Mouse (Mus musculus) liver, embryonic 13.5 days (tissue): ENCODE results near the gene Prkca. TPM values are rescaled to one million over a fixed set of nuclear protein-coding genes. Genes with fewer than 3 reads are reported as not detected.
A peak's percentile ranks its signal among the peaks of the same experiment; 100 is the strongest.

Experiments used
- ATAC-seq: fragments of 200-750 bp; cut with Nextera tagmentation; 2 replicates; pipeline ENCODE4 v1.8.0; 2017; ENCODE audit warnings: low read depth, mild to moderate bottlenecking, moderate number of reproducible peaks, moderate library complexity
- DNase-seq: peaks from one replicate; pipeline ENCODE4 v3.0.0; 2022
- H3K27ac ChIP-seq: fragments of 300-500 bp; sonication (generic); 2 replicates; pipeline ENCODE4 v1.5.1; 2015; ENCODE audit warnings: moderate library complexity, mild to moderate bottlenecking, inconsistent platforms
- H3K27me3 ChIP-seq: fragments of 300-500 bp; sonication (generic); 2 replicates; pipeline ENCODE4 v1.6.1; 2015; ENCODE audit warnings: mild to moderate bottlenecking, inconsistent platforms
- H3K36me3 ChIP-seq: fragments of 300-500 bp; sonication (generic); 2 replicates; pipeline ENCODE4 v1.6.1; 2015; ENCODE audit warnings: mild to moderate bottlenecking, inconsistent platforms
- H3K4me1 ChIP-seq: fragments of 300-500 bp; sonication (generic); replicated peaks from 2 replicates; pipeline ENCODE4 v1.6.1; 2015; ENCODE audit warnings: inconsistent platforms
- H3K4me2 ChIP-seq: fragments of 300-500 bp; sonication (generic); 2 replicates; pipeline ENCODE4 v1.6.1; 2015; ENCODE audit warnings: inconsistent platforms, mild to moderate bottlenecking, moderate library complexity
- H3K4me3 ChIP-seq: fragments of 300-500 bp; sonication (generic); replicated peaks from 2 replicates; pipeline ENCODE4 v1.5.1; 2015; ENCODE audit warnings: mild to moderate bottlenecking, inconsistent platforms
- H3K9ac ChIP-seq: fragments of 300-500 bp; sonication (generic); 2 replicates; pipeline ENCODE4 v1.6.1; 2015; ENCODE audit warnings: mild to moderate bottlenecking, inconsistent platforms
- H3K9me3 ChIP-seq: fragments of 300-500 bp; sonication (generic); replicated peaks from 2 replicates; pipeline ENCODE4 v1.6.1; 2016; ENCODE audit warnings: inconsistent platforms
- WGBS: fragments of 180-500 bp; shearing (Covaris S2); methylation state at CpG from one replicate; pipeline ENCODE4 v1.1.7; 2015; ENCODE audit not compliant: insufficient replicate concordance; 5-methylcytosine and 5-hydroxymethylcytosine counted together
- polyA plus RNA-seq: library from polyadenylated mRNA; unstranded; fragments of >200 nt; fragmentation: Nextera tagmentation; extraction: Ambion mirVana; gene quantifications from 2 replicates; pipeline ENCODE4 v1.2.1, GENCODE M21; 2015

Gene Prkca
- polyA plus RNA-seq, 1 experiment from 2014 or later = 1.9 TPM

GRCm38 (mm10) chr11:108246267-108246702, 97.4 kb downstream of the Prkca start:
- peak; percentile 21 for DNase-seq
- 18% methylated on average over 4 of the region's 4 CpGs for WGBS
- no peaks in the 10 kb centered on the region for H3K36me3 ChIP-seq
- H3K4me2 ChIP-seq = no peak overlapping the region
- no peak overlapping the region for H3K4me3 ChIP-seq
- no peaks in the 10 kb centered on the region for H3K27me3 ChIP-seq
- no peak overlapping the region for H3K9ac ChIP-seq
- 0 out of 2 replicates have a peak overlapping the region, but pooled peaks have one; percentile 29 for H3K27ac ChIP-seq
- H3K4me1 ChIP-seq = peaks cover 86% of the 10 kb centered on the region
- no peaks in the 10 kb centered on the region for H3K9me3 ChIP-seq
- ATAC-seq = peak; percentile 81

- Histone ChIP-seq H3K4me2 (no peak overlapping the region), H3K9me3 (no peaks in the 10 kb centered on the region), H3K36me3 (no peaks in the 10 kb centered on the region), H3K4me3 (no peak overlapping the region), H3K9ac (no peak overlapping the region), H3K4me1 (peaks cover 79% of the 10 kb centered on the region), H3K27me3 (no peaks in the 10 kb centered on the region), H3K27ac (no peak overlapping the region)
- WGBS = 19% methylated on average over 2 of the region's 2 CpGs
- ATAC-seq (no peak), DNase-seq (no peak)
Measured at GRCm38 (mm10) chr11:108244241-108244640, 99.5 kb downstream of the Prkca start.

- H3K27me3 ChIP-seq = no peaks in the 10 kb centered on the region
- H3K9ac ChIP-seq = no peak overlapping the region
- no peaks in the 10 kb centered on the region for H3K36me3 ChIP-seq
- no peak overlapping the region for H3K4me3 ChIP-seq
- ATAC-seq (no peak), DNase-seq (no peak)
- 25% methylated on average over 2 of the region's 2 CpGs for WGBS
- peaks cover 77% of the 10 kb centered on the region for H3K4me1 ChIP-seq
- H3K4me2 ChIP-seq = no peak overlapping the region
- H3K27ac ChIP-seq = peak overlapping the region; percentile 34; the same call in 1 of the 2 replicates
- H3K9me3 ChIP-seq = no peaks in the 10 kb centered on the region
Measured at GRCm38 (mm10) chr11:108243633-108244032, 100.1 kb downstream of the Prkca start.

GRCm38 (mm10) chr11:108240924-108241498, 102.7 kb downstream of the Prkca start:
- H3K9me3 ChIP-seq = no peaks in the 10 kb centered on the region
- peaks cover 57% of the 10 kb centered on the region for H3K4me1 ChIP-seq
- H3K27ac ChIP-seq = no peak overlapping the region
- no peak for DNase-seq
- ATAC-seq = no peak
- H3K4me2 ChIP-seq = no peak overlapping the region
- H3K36me3 ChIP-seq = no peaks in the 10 kb centered on the region
- no peak overlapping the region for H3K4me3 ChIP-seq
- no peak overlapping the region for H3K9ac ChIP-seq
- WGBS = 73% methylated on average over 11 of the region's 11 CpGs
- H3K27me3 ChIP-seq = no peaks in the 10 kb centered on the region

GRCm38 (mm10) chr11:108239173-108239572, 104.6 kb downstream of the Prkca start:
- no peak overlapping the region for H3K9ac ChIP-seq
- DNase-seq (no peak), ATAC-seq (no peak)
- no peak overlapping the region for H3K27ac ChIP-seq
- no peak overlapping the region for H3K4me2 ChIP-seq
- H3K27me3 ChIP-seq = no peaks in the 10 kb centered on the region
- no peaks in the 10 kb centered on the region for H3K9me3 ChIP-seq
- no peaks in the 10 kb centered on the region for H3K36me3 ChIP-seq
- 54% methylated on average over 4 of the region's 4 CpGs for WGBS
- H3K4me1 ChIP-seq = peaks cover 59% of the 10 kb centered on the region
- no peak overlapping the region for H3K4me3 ChIP-seq

GRCm38 (mm10) chr11:108236754-108237428, 106.8 kb downstream of the Prkca start:
- Histone ChIP-seq H3K27ac (no peak overlapping the region), H3K9me3 (no peaks in the 10 kb centered on the region), H3K4me1 (peaks cover 44% of the 10 kb centered on the region), H3K27me3 (no peaks in the 10 kb centered on the region), H3K4me2 (no peak overlapping the region), H3K36me3 (no peaks in the 10 kb centered on the region), H3K4me3 (no peak overlapping the region), H3K9ac (no peak overlapping the region)
- ATAC-seq (no peak), DNase-seq (no peak)
- 43% methylated on average over 10 of the region's 10 CpGs for whole genome bisulfite sequencing

- 25% methylated on average over 2 of the region's 2 CpGs for WGBS
- Histone ChIP-seq H3K4me2 (no peak overlapping the region), H3K27ac (no peak overlapping the region), H3K27me3 (no peaks in the 10 kb centered on the region), H3K4me1 (peaks cover 37% of the 10 kb centered on the region), H3K36me3 (no peaks in the 10 kb centered on the region), H3K4me3 (no peak overlapping the region), H3K9ac (no peak overlapping the region), H3K9me3 (no peaks in the 10 kb centered on the region)
- DNase-seq (no peak), ATAC-seq (no peak)
Measured at GRCm38 (mm10) chr11:108236195-108236594, 107.5 kb downstream of the Prkca start.

GRCm38 (mm10) chr11:108235081-108235703, 108.5 kb downstream of the Prkca start:
- DNase-seq = peak; percentile 18
- Histone ChIP-seq H3K4me1 (peaks cover 28% of the 10 kb centered on the region), H3K36me3 (no peaks in the 10 kb centered on the region), H3K9me3 (no peaks in the 10 kb centered on the region), H3K4me2 (no peak overlapping the region), H3K9ac (no peak overlapping the region), H3K27ac (no peak overlapping the region), H3K4me3 (no peak overlapping the region), H3K27me3 (no peaks in the 10 kb centered on the region)
- peak; percentile 83 for ATAC-seq
- WGBS = 8% methylated on average over 5 of the region's 5 CpGs

- Histone ChIP-seq H3K27me3 (no peaks in the 10 kb centered on the region), H3K9ac (no peak overlapping the region), H3K36me3 (no peaks in the 10 kb centered on the region), H3K4me2 (no peak overlapping the region), H3K4me1 (peaks cover 32% of the 10 kb centered on the region), H3K27ac (no peak overlapping the region), H3K9me3 (no peaks in the 10 kb centered on the region), H3K4me3 (no peak overlapping the region)
- 38% methylated on average over 5 of the region's 5 CpGs for WGBS
- ATAC-seq = no peak
- DNase-seq = no peak
Measured at GRCm38 (mm10) chr11:108233015-108233414, 110.7 kb downstream of the Prkca start.

GRCm38 (mm10) chr11:108230101-108230500, 113.6 kb downstream of the Prkca start:
- 76% methylated on average over 4 of the region's 4 CpGs for WGBS
- no peak overlapping the region for H3K4me2 ChIP-seq
- H3K27ac ChIP-seq = no peak overlapping the region
- no peaks in the 10 kb centered on the region for H3K36me3 ChIP-seq
- peaks cover 24% of the 10 kb centered on the region for H3K4me1 ChIP-seq
- no peaks in the 10 kb centered on the region for H3K9me3 ChIP-seq
- no peak overlapping the region for H3K9ac ChIP-seq
- H3K4me3 ChIP-seq = no peak overlapping the region
- no peaks in the 10 kb centered on the region for H3K27me3 ChIP-seq
- DNase-seq = no peak
- no peak for ATAC-seq

- WGBS = 64% methylated on average over 8 of the region's 8 CpGs
- DNase-seq (no peak), ATAC-seq (no peak)
Measured at GRCm38 (mm10) chr11:108229176-108229946, 114.4 kb downstream of the Prkca start.

More at GRCm38 (mm10) chr11:108229176-108229946, 114.4 kb downstream of the Prkca start:
- Histone ChIP-seq H3K36me3 (no peaks in the 10 kb centered on the region), H3K9me3 (no peaks in the 10 kb centered on the region), H3K4me1 (peaks cover 24% of the 10 kb centered on the region), H3K4me3 (no peak overlapping the region), H3K27ac (no peak overlapping the region), H3K9ac (no peak overlapping the region), H3K4me2 (no peak overlapping the region), H3K27me3 (no peaks in the 10 kb centered on the region)
